Mouse (Mus musculus) embryo, embryonic 10.5 days (tissue): ENCODE data around the gene Trappc5.

Source experiments
- DNase-seq: peaks from one replicate; pipeline ENCODE4 v3.0.0-alpha.2; 2015; ENCODE audit warnings: low spot score

Gene Trappc5

DNA sequence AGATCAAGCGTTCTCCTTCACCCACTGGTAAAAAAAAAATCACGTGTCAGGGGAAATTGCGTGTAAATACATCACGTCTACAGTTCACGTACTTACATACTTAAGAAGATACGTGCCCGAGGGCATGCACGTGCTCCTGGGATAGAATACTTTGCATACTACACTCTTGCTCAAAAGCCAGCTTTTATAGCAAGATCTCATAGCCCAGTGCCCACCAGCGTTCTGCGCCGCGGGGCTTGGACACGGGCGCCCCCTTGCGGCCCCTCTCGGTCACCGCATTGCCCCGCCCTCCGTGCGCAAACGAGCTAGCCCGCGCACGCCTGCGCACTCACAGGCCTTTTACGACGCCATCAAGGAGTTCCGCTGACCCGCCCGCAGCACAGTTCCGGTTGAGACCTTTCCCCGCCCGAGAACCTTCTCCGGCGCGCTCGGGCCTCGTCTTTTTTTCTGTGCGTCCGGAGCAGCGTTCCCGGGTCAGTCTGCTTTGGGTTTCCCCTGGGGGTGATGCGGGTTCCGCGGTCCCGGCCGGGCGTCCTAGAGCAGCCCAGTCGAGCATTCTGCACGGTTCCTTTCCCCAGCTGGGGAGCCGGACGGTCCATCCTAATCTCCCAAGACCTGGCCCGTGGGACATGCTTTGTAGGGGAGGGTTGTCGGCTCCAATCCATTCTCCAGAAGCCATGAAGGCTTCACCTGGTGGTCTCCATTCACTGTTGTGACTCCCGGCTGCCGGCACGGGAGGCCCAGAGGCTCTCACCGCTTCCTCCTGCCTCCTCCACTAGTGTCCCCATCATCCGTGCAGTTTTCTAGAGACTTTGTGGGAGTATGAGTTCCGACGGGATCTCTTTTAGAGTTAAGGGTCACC lies at the start of gene Trappc5:
Gene Trappc5, plus strand, starts transcription at position 169 of the 862 bp plus-strand sequence.
- DNase-seq, result peak; percentile 95

DNA sequence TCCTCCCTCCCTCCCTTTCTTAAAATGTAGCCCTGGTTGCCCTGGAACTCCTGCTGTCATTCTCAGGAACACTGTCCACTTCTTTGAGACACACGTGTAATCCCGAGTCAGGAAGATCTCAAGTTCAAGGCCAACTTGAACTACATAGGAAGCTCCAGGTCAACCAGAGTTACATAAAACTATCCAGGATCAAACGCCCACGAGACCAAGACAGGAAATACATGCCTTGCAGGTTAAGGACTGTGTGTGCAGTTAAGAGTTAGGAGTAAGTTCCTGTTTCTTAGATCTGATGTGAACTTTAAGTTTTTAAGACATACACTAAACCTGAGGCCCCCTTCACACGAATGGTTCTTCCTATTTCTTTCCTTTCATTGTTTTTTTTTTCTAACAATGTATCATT lies 49.1 kb upstream of the Trappc5 start:
- DNase-seq, result no peak

DNA sequence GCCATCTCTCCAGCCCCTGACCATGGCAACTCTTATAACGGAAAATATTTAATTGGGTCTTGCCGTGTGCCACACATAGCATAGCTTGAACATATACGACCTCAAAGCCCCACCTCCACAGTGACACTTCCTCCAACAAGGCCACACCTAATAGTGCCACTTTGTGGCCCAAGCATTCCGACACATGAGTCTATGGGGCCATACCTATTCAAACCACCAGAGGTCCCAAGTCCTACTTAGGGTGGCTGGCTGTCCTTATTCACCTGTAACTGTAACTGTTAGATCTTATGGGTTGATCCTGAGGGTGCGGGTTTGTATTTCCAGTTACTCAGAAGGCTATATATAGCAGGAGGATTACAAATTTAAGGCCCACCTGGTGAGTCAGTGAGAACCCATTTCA lies 48.1 kb upstream of the Trappc5 start:
- peak; percentile 45 for DNase-seq

DNA sequence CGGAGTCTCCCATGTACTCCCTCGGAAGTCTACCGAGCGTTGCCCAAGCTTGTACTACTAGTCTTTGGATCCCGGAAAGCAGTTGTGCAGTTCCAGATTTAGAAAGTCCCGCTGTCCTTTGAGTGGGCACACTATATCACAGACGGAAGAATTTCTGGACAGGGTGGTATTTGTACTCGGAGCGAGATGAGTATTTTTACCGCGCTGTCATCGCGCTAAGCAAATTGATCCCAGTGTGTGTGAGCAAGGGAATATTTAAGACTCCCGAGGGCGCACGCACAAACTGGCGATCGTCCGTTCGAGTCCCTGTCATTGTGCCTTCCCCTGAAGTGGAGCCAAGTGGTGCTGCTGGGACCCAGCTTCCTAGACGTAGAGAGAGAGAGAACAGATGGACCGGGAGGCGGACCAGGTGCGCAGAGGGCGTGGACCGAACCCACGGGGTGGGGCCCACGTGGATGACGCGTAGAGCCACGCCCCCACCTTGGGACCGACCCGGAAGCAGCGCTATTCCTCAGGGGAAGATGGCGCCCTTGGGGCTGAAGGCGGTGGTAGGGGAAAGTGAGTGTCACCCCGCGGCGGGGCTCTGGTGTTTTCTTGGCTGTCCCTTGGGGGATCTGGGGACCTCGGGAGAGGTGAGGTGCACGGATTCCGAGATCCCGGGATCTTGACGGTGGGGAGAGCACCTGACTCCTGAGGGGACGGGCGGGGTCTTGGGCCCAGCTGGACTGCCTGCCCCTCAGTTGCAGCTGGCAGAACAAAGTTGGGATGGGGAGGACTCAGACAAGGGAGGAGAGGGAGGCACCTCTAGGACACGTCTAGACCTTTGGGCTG lies 45.2 kb upstream of the Trappc5 start, which contains the start of gene Stxbp2:
Gene Stxbp2, plus strand, starts transcription at position 309 of the 831 bp plus-strand sequence.
- DNase-seq, result peak; percentile 69

GRCm38 (mm10) chr8:3631478-3631875 lies 44.6 kb upstream of the Trappc5 start:
- DNase-seq, result peak; percentile 28

DNA sequence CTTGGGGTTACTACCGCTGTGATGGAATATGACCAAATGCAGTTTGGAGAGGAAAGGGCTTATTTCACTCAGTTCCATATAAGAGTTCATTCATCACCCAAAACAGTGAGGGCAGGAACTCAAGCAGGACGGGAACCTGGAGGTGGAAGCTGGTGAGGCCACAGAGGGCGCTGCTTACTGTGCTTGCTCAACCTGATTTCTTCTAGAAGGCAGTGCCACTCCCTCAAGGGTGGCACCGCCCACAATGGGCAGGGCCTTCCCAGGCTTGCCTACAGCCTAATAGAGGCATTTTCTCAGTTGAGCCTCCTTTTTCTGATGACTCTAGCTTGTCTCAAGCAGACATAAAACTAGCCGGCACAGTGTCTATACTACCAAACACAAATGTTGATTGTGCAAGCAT lies 30.3 kb upstream of the Trappc5 start:
- peak; percentile 8 for DNase-seq

DNA sequence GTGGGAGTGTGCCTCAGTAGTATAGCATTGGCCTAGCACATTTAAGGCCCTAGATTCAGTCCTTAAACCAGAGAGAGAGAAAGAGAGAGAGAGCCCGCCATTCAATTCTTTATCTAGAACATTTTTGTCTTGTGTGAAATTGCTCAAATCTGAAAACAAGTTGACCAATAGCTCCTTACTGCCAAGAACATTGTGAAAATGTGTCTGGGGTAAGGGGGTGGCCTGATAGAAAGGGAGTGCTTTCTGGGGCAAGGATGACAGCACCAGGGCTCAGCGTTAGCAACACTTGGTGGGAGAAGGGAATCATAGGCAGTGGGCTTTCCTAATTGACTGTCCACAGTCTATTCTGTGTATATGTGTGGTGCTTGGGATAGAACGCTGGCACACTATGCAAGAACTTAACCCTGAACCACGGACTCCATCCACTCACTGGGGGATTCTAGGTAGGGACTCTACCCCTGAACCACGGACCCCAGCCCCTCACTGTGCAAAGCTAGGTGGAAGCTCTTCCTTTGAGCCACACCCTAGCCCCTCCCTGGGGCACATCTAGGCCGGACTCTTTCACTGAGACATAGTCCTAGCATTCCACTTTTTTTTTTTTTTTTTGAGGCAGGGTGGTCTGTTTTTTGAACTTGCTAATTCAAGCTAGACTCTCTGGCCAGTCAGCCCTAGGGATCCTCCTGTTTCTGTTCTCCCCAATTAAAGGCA lies 29.1 kb upstream of the Trappc5 start:
- no peak for DNase-seq

DNA sequence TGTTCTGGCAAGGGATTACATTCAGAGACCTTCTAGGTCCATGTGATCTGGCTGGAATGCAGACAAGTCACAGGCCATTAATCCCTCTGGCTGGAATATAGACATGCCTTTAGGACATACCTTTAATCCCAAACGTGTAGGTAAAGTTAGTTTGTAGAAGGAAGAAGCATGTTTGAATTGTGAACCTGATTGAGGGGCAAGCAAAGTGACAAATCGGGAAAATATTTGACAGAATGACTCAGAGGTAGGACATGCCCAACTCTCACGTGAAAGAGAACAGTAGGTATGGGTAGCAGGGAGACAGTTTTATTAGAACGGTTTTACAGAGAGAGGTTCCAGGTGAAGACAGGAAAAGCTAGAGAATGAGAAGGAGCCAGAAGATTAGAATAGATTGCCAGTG lies 28.5 kb upstream of the Trappc5 start:
- DNase-seq, result no peak

DNA sequence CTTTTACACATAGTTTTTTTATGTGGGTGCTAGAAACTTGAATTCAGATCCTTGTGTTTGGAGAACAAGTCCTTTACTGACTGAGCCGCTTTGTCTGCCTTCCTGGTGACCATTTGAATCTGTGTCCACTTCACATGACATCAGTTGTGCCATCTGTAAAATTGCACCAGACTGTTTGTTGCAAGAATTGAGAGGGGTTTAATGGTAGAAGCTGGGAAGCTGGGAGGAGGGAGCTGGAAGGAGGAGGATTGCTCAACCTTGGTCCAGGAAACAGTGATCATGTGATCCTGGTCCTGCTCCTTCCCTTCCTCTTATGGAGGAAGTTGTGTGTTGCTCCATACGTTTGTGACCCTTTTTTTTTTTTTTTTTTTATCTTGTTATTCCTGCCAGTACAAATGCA lies 27.8 kb upstream of the Trappc5 start:
- DNase-seq, result no peak

GRCm38 (mm10) chr8:3648990-3649389 lies 27.1 kb upstream of the Trappc5 start:
- peak; percentile 57 for DNase-seq

DNA sequence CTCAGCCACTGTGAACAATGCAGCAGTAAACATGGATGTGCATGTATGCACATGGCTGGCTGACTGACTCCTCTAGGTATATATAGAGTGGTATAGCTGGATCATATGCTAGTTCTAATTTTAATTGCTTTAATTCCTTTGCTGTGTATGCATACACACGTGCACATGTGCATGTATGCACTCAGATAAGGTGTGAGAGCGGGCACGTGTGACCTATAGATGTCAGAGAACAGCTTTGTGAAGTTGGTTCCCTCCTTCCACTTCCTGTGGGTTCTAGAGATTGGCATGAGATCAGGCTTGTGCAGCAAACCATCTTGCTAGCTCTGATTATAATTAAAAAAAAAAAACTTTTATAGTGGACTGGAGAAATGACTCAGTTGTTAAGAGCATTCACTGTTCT lies 23.3 kb upstream of the Trappc5 start:
- DNase-seq, result no peak

GRCm38 (mm10) chr8:3654726-3655508 lies 21.2 kb upstream of the Trappc5 start:
- no peak for DNase-seq

- DNase-seq, result no peak
These were observed 20.6 kb upstream of the Trappc5 start, which contains the start of gene Retn for GRCm38 (mm10) chr8:3655526-3655925. Retn (plus strand) TSS chr8:3655770.

DNA sequence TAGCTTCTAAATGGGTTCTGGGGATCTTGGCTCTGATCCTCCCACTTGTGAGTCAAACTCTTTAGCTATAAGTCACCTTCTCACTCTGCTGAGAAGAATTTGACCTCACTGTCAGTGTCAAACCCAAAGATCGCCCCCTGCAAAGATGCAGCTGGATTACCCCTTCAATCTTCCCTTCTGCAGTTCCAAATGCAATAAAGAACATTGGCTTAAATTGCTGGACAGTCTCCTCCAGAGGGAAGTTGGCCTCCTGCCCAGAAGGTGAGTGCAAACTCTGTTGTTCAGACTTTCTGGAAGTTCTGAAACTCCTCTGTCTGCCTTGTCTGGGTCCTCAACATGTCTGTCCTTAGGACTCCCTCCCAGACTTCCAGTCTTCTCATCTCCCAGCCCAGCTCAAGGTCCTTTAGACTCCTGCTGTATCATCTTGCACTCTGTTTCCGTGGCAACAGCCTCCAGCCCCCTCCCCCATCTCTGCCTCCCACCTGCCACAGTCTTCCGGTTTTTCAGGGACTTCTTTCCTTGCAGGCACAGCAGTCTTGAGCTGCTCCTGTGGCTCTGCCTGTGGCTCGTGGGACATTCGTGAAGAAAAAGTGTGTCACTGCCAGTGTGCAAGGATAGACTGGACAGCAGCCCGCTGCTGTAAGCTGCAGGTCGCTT lies 19.2 kb upstream of the Trappc5 start:
- DNase-seq, result peak; percentile 53

DNA sequence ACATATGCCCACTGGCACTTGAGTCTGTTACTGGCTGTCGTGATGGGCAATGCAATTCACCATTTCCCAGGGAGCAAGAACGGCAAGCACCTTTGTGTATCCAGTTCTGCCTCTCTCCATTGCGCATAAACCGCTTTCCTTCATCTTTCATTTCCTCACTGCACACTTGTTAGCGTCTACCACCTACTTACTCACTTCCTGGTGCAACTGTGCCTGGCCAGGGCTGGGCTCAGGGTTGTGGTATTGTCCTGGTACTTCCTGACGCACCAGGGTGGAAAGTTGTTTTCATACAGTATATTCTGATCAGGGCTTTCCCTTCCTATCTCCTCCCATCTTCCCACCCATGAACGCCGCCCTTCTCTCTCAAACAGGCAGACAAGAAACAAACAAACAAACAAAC lies 15.2 kb upstream of the Trappc5 start:
- no peak for DNase-seq

- no peak for DNase-seq
These were observed 11.7 kb upstream of the Trappc5 start for GRCm38 (mm10) chr8:3664405-3664804.

DNA sequence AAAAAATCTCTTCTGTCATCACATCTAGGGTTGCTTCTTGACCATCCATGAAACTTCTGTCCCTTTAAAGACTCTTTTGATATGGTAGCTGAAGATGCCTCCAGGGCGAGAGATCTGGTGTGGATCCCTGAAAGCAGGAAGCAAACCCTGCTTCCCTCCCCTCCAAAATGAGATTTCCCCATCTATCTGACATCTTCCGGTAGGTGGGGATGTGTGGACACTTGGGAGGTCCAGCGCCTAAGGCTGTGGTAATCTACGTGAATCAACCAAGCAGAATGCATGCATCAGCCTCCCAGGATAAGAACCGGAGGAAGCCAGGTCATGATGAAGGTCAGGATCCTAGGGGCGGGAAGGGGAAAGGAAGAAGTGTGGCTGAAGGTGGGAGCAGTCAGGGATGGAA lies 10.6 kb upstream of the Trappc5 start, which contains the start of gene Mcemp1:
Gene Mcemp1, plus strand, starts transcription at position 248 of the 400 bp plus-strand sequence.
- no peak for DNase-seq

DNA sequence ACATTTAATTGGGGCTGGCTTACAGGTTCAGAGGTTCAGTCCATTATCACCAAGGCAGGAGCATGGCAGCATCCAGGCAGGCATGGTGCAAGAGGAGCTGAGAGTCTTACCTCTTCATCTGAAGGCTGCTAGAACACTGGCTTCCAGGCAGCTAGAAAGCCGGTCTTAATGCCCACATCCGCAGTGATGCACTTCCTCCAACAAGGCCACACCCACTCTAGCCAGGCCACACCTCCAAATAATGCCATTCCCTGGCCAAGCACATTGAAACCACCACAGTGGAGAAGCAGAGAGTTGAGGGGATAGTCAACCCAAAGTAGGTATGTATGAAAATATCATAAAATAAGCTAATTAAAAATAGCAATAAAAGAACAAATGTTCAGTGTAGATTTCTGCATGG lies 5.7 kb upstream of the Trappc5 start:
- DNase-seq, result no peak

DNA sequence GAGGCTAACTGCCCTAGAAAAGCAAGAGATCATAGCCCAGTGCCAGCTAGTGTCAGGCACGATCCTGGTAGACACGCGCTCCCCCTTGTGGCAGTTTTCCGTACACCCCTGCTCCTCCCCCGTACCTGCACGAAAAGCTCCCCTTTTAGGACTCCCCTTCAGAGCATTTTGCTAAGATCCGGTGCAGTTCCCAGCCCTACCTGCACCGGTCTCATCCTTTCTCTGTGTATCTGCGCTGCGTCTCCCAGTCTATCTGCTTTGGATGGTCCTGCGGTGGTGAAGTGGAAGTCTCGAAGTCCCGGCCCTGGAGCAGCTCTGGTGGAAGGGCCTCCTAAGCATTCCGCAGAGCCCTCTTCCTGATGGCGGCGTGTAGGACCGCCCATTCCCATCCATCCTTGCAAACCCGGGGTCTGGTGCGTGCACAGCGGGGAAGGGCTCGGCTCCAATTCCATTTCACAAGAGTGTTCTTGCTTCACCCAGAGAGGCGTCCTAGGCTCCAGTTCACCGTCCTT lies 4.1 kb upstream of the Trappc5 start, which contains the start of gene Fcor:
Gene Fcor, minus strand, starts transcription at position 383 of the 512 bp plus-strand sequence.
- DNase-seq, result peak; percentile 90

- DNase-seq, result no peak
These were observed 1.4 kb upstream of the Trappc5 start for GRCm38 (mm10) chr8:3674671-3675070.
